Mouse (Mus musculus) MEL (cell line): ENCODE data around the gene Med17. TPM values are rescaled to one million over a fixed set of nuclear protein-coding genes. Genes with fewer than 3 reads are reported as not detected.

Experiments used
- DNase-seq: peaks from one replicate; pipeline ENCODE4 v3.0.0; 2011; ENCODE audit warnings: low read depth, low spot score
- H3K27ac ChIP-seq: 2 replicates; pipeline ENCODE4 v1.5.1; 2012; ENCODE audit warnings: low read depth, mild to moderate bottlenecking, control low read depth, low read length, moderate library complexity; ENCODE audit not compliant: control insufficient read depth
- H3K27me3 ChIP-seq, 2 experiments: fragments of 150-350 bp in 1 of 2; sonication (generic) in 1 of 2; 2 replicates each; pipeline ENCODE4 v1.6.1; 2012; ENCODE audit warnings: low read length in 2 of 2, mild to moderate bottlenecking in 2 of 2, improper control_type of control experiment in 1 of 2, moderate library complexity in 1 of 2; ENCODE audit not compliant: insufficient read depth in 2 of 2, control insufficient read depth in 1 of 2
- H3K36me3 ChIP-seq, 2 experiments: 2 replicates each; pipeline ENCODE4 v1.6.1; 2012 to 2014; ENCODE audit warnings: low read length in 2 of 2, improper control_type of control experiment in 1 of 2, inconsistent platforms in 1 of 2, mild to moderate bottlenecking in 1 of 2; ENCODE audit not compliant: insufficient read depth in 2 of 2, control insufficient read depth in 1 of 2
- H3K4me1 ChIP-seq, 2 experiments: fragments of 150-350 bp in 1 of 2; sonication (generic) in 1 of 2; 2 replicates each; pipeline ENCODE4 v1.6.1; 2012; ENCODE audit warnings: low read length in 2 of 2, improper control_type of control experiment in 1 of 2, mild to moderate bottlenecking in 1 of 2; ENCODE audit not compliant: insufficient read depth in 2 of 2, control insufficient read depth in 1 of 2
- H3K4me3 ChIP-seq, 2 experiments: fragments of 150-350 bp in 1 of 2; sonication (generic) in 1 of 2; 2 replicates each; pipeline ENCODE4 v1.5.1; 2012; ENCODE audit warnings: low read depth in 2 of 2, low read length in 2 of 2, mild to moderate bottlenecking in 2 of 2, moderate library complexity in 2 of 2, control low read depth in 1 of 2, improper control_type of control experiment in 1 of 2; ENCODE audit not compliant: control insufficient read depth in 1 of 2, insufficient read depth in 1 of 2
- H3K79me2 ChIP-seq: 2 replicates; pipeline ENCODE4 v1.6.1; 2012; ENCODE audit warnings: mild to moderate bottlenecking, low read length, moderate library complexity; ENCODE audit not compliant: control insufficient read depth, poor library complexity, insufficient read depth
- H3K9ac ChIP-seq: 2 replicates; pipeline ENCODE4 v1.6.1; 2012; ENCODE audit warnings: low read depth, mild to moderate bottlenecking, control low read depth, low read length, moderate library complexity; ENCODE audit not compliant: control insufficient read depth, poor library complexity, severe bottlenecking
- H3K9me3 ChIP-seq: fragments of 150-350 bp; sonication (generic); replicated peaks from 2 replicates; pipeline ENCODE4 v1.6.1; 2012; ENCODE audit warnings: mild to moderate bottlenecking, low read length, improper control_type of control experiment, moderate library complexity; ENCODE audit not compliant: insufficient read depth
- BHLHE40 ChIP-seq: IDR thresholded peaks from 2 replicates; pipeline ENCODE4 v1.6.1; 2012; ENCODE audit warnings: low read depth, mild to moderate bottlenecking, inconsistent platforms, low read length, improper control_type of control experiment, borderline replicate concordance
- CTCF ChIP-seq, 3 experiments: IDR thresholded peaks in 2 of 3; conservative IDR thresholded peaks in 1 of 3; 2 replicates each; pipeline ENCODE4 v1.5.1; 2011 to 2012; ENCODE audit warnings: low read length in 3 of 3, low read depth in 2 of 3, mild to moderate bottlenecking in 2 of 3, improper control_type of control experiment in 1 of 3, inconsistent platforms in 1 of 3, mixed read lengths in 1 of 3, moderate library complexity in 1 of 3; ENCODE audit not compliant: control insufficient read depth in 1 of 3, insufficient read depth in 1 of 3, poor library complexity in 1 of 3, severe bottlenecking in 1 of 3
- E2F4 ChIP-seq: IDR thresholded peaks from 2 replicates; pipeline ENCODE4 v1.6.1; 2011; ENCODE audit warnings: low read depth, low read length, improper control_type of control experiment, borderline replicate concordance
- ELF1 ChIP-seq: IDR thresholded peaks from 2 replicates; pipeline ENCODE4 v1.6.1; 2014; ENCODE audit warnings: low read depth, mild to moderate bottlenecking, inconsistent platforms, low read length, improper control_type of control experiment, moderate library complexity
- EP300 ChIP-seq, 2 experiments: IDR thresholded peaks; 2 replicates each; pipeline ENCODE4 v1.6.1; 2011; ENCODE audit warnings: improper control_type of control experiment in 2 of 2, low read length in 2 of 2, low read depth in 1 of 2, mild to moderate bottlenecking in 1 of 2
- MEF2A ChIP-seq: IDR thresholded peaks from 2 replicates; pipeline ENCODE4 v1.6.1; 2014; ENCODE audit warnings: low read depth, mild to moderate bottlenecking, inconsistent platforms, low read length, improper control_type of control experiment; ENCODE audit not compliant: poor library complexity, insufficient replicate concordance, severe bottlenecking; ENCODE audit errors: extremely low read depth
- MXI1 ChIP-seq: IDR thresholded peaks from 2 replicates; pipeline ENCODE4 v1.6.1; 2011; ENCODE audit warnings: mild to moderate bottlenecking, low read depth, low read length, improper control_type of control experiment
- MYB ChIP-seq: IDR thresholded peaks from 2 replicates; pipeline ENCODE4 v1.6.1; 2011; ENCODE audit warnings: mild to moderate bottlenecking, low read depth, low read length, improper control_type of control experiment
- MYC ChIP-seq: IDR thresholded peaks from 2 replicates; pipeline ENCODE4 v1.6.1; 2011; ENCODE audit warnings: low read depth, mild to moderate bottlenecking, low read length, improper control_type of control experiment, moderate library complexity
- NELFE ChIP-seq: IDR thresholded peaks from 2 replicates; pipeline ENCODE4 v1.6.1; 2011; ENCODE audit warnings: low read depth, low read length, improper control_type of control experiment
- NRF1 ChIP-seq: IDR thresholded peaks from 2 replicates; pipeline ENCODE4 v1.6.1; 2014; ENCODE audit warnings: low read depth, mild to moderate bottlenecking, inconsistent platforms, low read length, improper control_type of control experiment, moderate library complexity; ENCODE audit not compliant: poor library complexity, insufficient read depth, severe bottlenecking
- POLR2AphosphoS5 ChIP-seq: IDR thresholded peaks from 2 replicates; pipeline ENCODE4 v1.6.1; 2012; ENCODE audit warnings: low read depth, borderline replicate concordance, mild to moderate bottlenecking, inconsistent platforms, low read length, moderate library complexity, mixed read lengths
- RAD21 ChIP-seq: IDR thresholded peaks from 2 replicates; pipeline ENCODE4 v1.6.1; 2011; ENCODE audit warnings: mild to moderate bottlenecking, low read depth, low read length, improper control_type of control experiment
- SIN3A ChIP-seq: IDR thresholded peaks from 2 replicates; pipeline ENCODE4 v1.6.1; 2012; ENCODE audit warnings: low read length, improper control_type of control experiment, inconsistent platforms
- TAL1 ChIP-seq: IDR thresholded peaks from 2 replicates; pipeline ENCODE4 v1.6.1; 2012; ENCODE audit warnings: mild to moderate bottlenecking, inconsistent platforms, low read length, moderate library complexity, mixed read lengths
- TCF12 ChIP-seq: IDR thresholded peaks from 2 replicates; pipeline ENCODE4 v1.6.1; 2014; ENCODE audit warnings: low read depth, mild to moderate bottlenecking, inconsistent platforms, low read length, improper control_type of control experiment, moderate library complexity
- UBTF ChIP-seq: IDR thresholded peaks from 2 replicates; pipeline ENCODE4 v1.6.1; 2012; ENCODE audit warnings: low read depth, mild to moderate bottlenecking, inconsistent platforms, low read length, improper control_type of control experiment, moderate library complexity, borderline replicate concordance; ENCODE audit not compliant: insufficient read depth
- ZKSCAN1 ChIP-seq: IDR thresholded peaks from 2 replicates; pipeline ENCODE4 v1.6.1; 2012; ENCODE audit warnings: low read depth, mild to moderate bottlenecking, inconsistent platforms, low read length, improper control_type of control experiment, moderate library complexity
- polyA plus RNA-seq, 2 experiments: library from polyadenylated mRNA; stranded (reverse) in 1 of 2; unstranded in 1 of 2; fragments of >175 nt in 1 of 2; fragments of >200 nt in 1 of 2; gene quantifications; 2 replicates each; pipeline versions ENCODE4 v1.2.1 to v1.2.4; 2012; ENCODE audit warnings: low replicate concordance in 2 of 2, low read depth in 1 of 2; ENCODE audit not compliant: insufficient read length in 2 of 2, insufficient read depth in 1 of 2, missing spikeins in 1 of 2
- total RNA-seq: library from RNA; depleted of rRNA; stranded (reverse); fragments of 300-350 nt; gene quantifications from 2 replicates; pipeline ENCODE4 v1.2.3, GENCODE M21; 2012

The Med17 gene
- total and polyA plus RNA-seq, 3 experiments, result 175 to 478 (median 185) TPM

DNA sequence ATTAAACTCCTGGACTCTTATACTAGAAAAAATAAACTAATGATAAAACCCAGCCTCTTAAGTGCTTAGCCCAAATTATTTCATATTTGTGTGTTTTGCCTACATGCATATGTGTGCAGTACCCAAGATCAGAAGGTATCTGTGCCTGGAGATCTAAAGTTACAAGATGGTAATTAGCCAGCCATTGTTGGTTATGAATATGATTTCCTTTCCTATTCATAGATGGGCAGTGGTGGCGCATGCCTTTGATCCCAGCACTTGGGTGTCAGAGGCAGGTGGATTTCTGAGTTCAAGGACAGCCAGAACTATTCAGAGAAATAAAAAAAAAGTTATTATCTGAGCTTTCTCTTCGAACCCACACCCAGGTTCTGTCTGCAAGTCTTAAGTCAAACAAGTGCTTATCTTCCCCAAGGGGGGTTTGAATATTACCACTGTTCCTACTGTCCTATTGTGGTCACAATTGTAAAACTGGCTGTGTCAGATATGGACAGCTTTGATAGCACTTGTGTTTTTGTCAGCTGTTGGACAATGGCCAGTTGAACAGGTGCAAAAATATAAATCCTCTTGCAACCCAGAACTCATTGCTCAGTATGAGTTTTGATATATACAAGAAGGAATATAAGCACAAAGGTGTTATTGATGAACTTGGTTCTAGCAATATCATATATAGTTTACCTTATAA lies 32.5 kb upstream of the Med17 start:
- H3K79me2 ChIP-seq, result peaks cover 34% of the 10 kb centered on the region
- no peaks in the 10 kb centered on the region for H3K9me3 ChIP-seq
- peaks cover 9 to 19% of the 10 kb centered on the region in 2 experiments for H3K4me1 ChIP-seq
- TF ChIP-seq TAL1 (peak; percentile 95), ELF1 (no peak), POLR2AphosphoS5 (peak; percentile 87; the same call in 1 of the 2 replicates)
- H3K36me3 ChIP-seq, result peaks cover 77 to 78% of the 10 kb centered on the region in 2 experiments
- peak; percentile 95 for DNase-seq
- no peaks in the 10 kb centered on the region for H3K27me3 ChIP-seq
- H3K9ac ChIP-seq, result 0 out of 2 replicates have a peak overlapping the region, but pooled peaks have one; percentile 16
- H3K27ac ChIP-seq, result peak overlapping the region; percentile 46
- H3K4me3 ChIP-seq, result no peak overlapping the region

DNA sequence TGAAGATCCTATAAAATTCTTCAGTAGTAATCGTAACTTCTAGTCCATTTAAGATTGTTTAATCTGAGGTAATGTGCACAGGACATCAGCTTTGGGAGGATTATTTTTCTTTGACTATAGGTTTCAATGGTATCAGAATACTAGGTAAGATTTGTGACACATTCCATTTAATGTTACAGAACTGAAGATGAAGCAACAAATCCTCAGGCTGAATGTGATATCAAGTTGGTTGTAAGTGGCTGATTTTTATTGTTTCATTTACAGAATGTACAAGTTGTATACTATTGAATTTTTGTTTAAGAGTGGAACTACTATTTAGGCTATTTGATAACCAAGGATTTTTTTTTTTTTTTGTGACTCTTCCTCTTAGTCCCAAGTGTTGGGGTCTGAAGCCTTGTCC lies 30.4 kb upstream of the Med17 start:
- Histone ChIP-seq H3K9me3 (no peaks in the 10 kb centered on the region), H3K27me3 (no peaks in the 10 kb centered on the region), H3K4me1 (peaks cover 9 to 21% of the 10 kb centered on the region in 2 experiments), H3K36me3 (peaks cover 75% of the 10 kb centered on the region in 2 experiments), H3K79me2 (peaks cover 51% of the 10 kb centered on the region), H3K9ac (peak overlapping the region; percentile 90), H3K27ac (peak overlapping the region; percentile 40; the same call in 1 of the 2 replicates), H3K4me3 (peak overlapping the region in 1 of 2 experiments; percentile 2; a peak in 2 of 4 replicates)
- peak; percentile 54 for DNase-seq
- TF ChIP-seq SIN3A (no peak), EP300 (IDR thresholded peaks at IDR 0.05; ENCODE audit: low read depth in 1 of 2, low read length in 2 of 2) (no peak), MYB (no peak), CTCF (IDR thresholded peaks at IDR 0.05 in 2 of 3, conservative IDR thresholded peaks at IDR 0.05 in 1 of 3; ENCODE audit: control insufficient read depth in 1 of 3, insufficient read depth in 1 of 3, low read depth in 2 of 3, low read length in 3 of 3, poor library complexity in 1 of 3, severe bottlenecking in 1 of 3) (no peak), BHLHE40 (no peak), MEF2A (no peak), NRF1 (no peak), MYC (no peak), RAD21 (no peak), E2F4 (no peak), TCF12 (no peak), ELF1 (no peak), NELFE (no peak), ZKSCAN1 (no peak), MXI1 (no peak), UBTF (no peak)
